Mouse (Mus musculus): ENCODE data around the gene Cntnap1. TPM values are rescaled to one million over a fixed set of nuclear protein-coding genes. Genes with fewer than 3 reads are reported as not detected.

Cntnap1 gene
- total RNA-seq, 2 experiments from 2014 or later, result 1.2 to 1.6 TPM

DNA sequence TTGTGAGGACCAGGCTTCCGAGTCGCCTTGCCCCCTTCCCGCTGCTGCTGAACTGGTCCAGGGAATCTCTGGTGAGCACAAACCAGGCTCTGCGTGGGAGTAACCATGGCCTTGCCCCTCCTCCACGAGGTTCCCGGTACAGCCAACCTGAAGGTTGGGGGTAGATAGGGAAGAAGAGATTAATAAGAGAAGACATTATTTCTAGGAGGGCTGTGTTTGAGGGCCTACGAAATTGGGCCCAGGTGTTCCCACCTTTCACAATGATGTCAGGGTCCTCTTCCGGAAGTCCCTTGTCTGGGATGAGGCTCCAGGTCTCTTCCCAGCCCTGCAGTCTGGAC lies 2.4 kb upstream of the Cntnap1 start:
- no peak for DNase-seq
- no peak for TF ChIP-seq CTCF (IDR thresholded peaks at IDR 0.05)
- peak overlapping the region; percentile 99 for H3K27ac ChIP-seq
- peak overlapping the region; percentile 89 for H3K4me3 ChIP-seq
- intact Hi-C loops (cut with DNase I), result loop anchor here (2.0 kb wide), 1 partner anchor 37 kb away; no protein-coding TSS in a partner anchor

DNA sequence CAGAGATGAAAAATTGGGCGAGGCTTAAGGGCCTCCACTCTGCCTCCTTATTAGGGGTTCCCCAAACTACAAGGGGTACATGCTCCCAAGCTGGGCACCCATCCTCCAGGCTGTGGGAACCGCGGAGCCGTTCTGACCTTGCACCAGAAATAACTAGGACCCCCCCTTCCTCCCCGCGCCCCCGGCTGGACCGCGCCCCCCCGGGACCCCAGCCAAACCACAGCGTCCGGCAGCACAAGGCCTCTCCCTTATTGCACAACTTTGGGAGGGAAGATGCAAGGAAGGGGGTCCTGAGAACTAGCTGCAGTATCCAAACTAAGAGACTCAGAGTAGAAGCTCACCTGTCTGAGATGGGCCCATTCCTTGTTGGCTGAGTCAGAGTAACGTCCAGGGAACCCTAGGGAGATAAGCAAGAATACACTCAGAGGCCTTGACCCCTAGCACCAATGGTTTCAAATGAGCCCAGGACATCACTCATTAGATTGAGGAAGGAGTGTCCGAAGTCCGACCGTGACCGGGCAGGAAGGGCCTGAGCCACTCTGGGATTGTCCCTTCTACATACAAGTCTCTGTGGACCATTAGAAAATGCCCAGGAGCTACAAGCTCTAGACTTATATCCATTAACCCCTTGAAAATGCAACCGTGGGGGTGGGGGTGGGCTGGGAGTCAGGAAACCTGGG lies 1.9 kb upstream of the Cntnap1 start:
- TF ChIP-seq CTCF (IDR thresholded peaks at IDR 0.05), result no peak
- intact Hi-C loops (cut with DNase I), result loop anchor here (2.0 kb wide), 1 partner anchor 38 kb away; no protein-coding TSS in a partner anchor
- H3K27ac ChIP-seq, result peak overlapping the region; percentile 99
- H3K4me3 ChIP-seq, result peak overlapping the region; percentile 89
- DNase-seq, result peak; percentile 79

- TF ChIP-seq CTCF (IDR thresholded peaks at IDR 0.05), result no peak
- Histone ChIP-seq H3K4me3 (peak overlapping the region; percentile 89), H3K27ac (peak overlapping the region; percentile 99)
- intact Hi-C loops (cut with DNase I), result loop anchor here (2.0 to 5.0 kb wide), 2 partner anchors 39 to 187 kb away; no protein-coding TSS in a partner anchor
- DNase-seq, result peak; percentile 82
Observed at GRCm38 (mm10) chr11:101169301-101170107, 819 bp upstream of the Cntnap1 start.

GRCm38 (mm10) chr11:101170811-101171610 lies 688 bp downstream of the Cntnap1 start, which contains the start of gene Plekhh3:
Plekhh3 (minus strand) TSS chr11:101171351.
- peak; percentile 23 for TF ChIP-seq CTCF (IDR thresholded peaks at IDR 0.05)
- peak within 1 kb of the TSS; percentile 99 for H3K27ac ChIP-seq
- DNase-seq, result peak; percentile 97
- intact Hi-C loops (cut with DNase I), result loop anchor here (5.0 kb wide), 1 partner anchor 189 kb away; no protein-coding TSS in a partner anchor
- peak within 1 kb of the TSS; percentile 89 for H3K4me3 ChIP-seq

- intact Hi-C loops (cut with DNase I), result loop anchor here (2.0 to 5.0 kb wide), 2 partner anchors 53 to 190 kb away; partner anchors contain the start of genes Retreg3 and Tubg1
- no peak for TF ChIP-seq CTCF (IDR thresholded peaks at IDR 0.05)
Observed at GRCm38 (mm10) chr11:101171721-101172433, 1.6 kb downstream of the Cntnap1 start.

GRCm38 (mm10) chr11:101172434-101172815 lies 2.1 kb downstream of the Cntnap1 start:
- peak overlapping the region; percentile 93 for H3K27ac ChIP-seq
- TF ChIP-seq CTCF (IDR thresholded peaks at IDR 0.05), result no peak
- no peak for DNase-seq
- H3K4me3 ChIP-seq, result peak overlapping the region; percentile 89
- intact Hi-C loops (cut with DNase I), result loop anchor here (2.0 to 5.0 kb wide), 2 partner anchors 54 to 190 kb away; partner anchors contain the start of genes Retreg3 and Tubg1

More at GRCm38 (mm10) chr11:101171721-101172433, 1.6 kb downstream of the Cntnap1 start:
- Histone ChIP-seq H3K4me3 (peak overlapping the region; percentile 89), H3K27ac (peak overlapping the region; percentile 93)
- DNase-seq, result peak; percentile 79

DNA sequence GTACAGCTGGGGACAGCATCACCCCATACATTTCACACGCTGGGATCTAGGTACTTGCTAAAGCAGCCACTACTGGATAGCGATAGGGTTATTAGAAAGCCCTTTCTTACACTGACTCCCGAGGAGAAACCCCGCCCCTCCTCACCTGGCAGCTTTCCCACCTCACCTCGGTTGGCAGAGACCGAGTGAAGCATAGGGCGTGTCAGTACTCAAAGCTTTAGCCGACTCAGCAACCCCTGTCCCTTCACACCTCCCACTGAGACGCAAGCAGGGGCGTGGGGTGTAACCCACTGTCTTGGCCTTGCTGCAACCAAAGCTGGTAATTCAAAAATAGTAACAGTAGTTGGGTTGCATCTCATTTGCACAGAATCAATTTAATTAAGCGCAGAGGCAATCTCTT lies 2.8 kb downstream of the Cntnap1 start:
- no peak for TF ChIP-seq CTCF (IDR thresholded peaks at IDR 0.05)
- peak; percentile 66 for DNase-seq
- Histone ChIP-seq H3K4me3 (peak overlapping the region; percentile 71), H3K27ac (peak overlapping the region; percentile 93)
- intact Hi-C loops (cut with DNase I), result loop anchor here (1.0 to 5.0 kb wide), 3 partner anchors 54 to 191 kb away; partner anchors contain the start of genes Psmc3ip, Retreg3 and Tubg1

GRCm38 (mm10) chr11:101173631-101174388 lies 3.5 kb downstream of the Cntnap1 start:
- Histone ChIP-seq H3K27ac (peak overlapping the region; percentile 93), H3K4me3 (peak overlapping the region; percentile 71)
- TF ChIP-seq CTCF (IDR thresholded peaks at IDR 0.05), result peak; percentile 98
- DNase-seq, result peak; percentile 88
- intact Hi-C loops (cut with DNase I), result loop anchor here (1.0 to 5.0 kb wide), 3 partner anchors 55 to 192 kb away; partner anchors contain the start of genes Psmc3ip, Retreg3 and Tubg1

DNA sequence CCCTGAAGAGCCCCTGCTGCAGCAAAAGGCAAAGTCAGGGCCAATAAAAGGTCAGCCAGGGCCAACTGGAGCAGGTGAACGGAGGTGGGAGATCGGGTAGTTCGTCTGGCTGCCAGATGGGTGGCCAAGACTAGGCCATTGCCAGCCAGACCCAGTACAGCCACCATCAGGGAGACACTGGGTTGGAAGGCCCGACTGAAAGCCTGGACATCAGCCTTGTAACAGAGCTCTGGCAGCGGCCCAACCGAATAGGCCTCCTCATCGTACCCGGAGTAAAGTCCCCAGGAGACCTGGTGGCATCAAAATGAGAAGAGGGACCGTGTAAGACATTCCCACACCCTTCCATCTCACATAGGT lies 4.0 kb downstream of the Cntnap1 start:
- DNase-seq, result peak; percentile 64
- Histone ChIP-seq H3K4me3 (peak overlapping the region; percentile 71), H3K27ac (peak overlapping the region; percentile 93)
- TF ChIP-seq CTCF (IDR thresholded peaks at IDR 0.05), result no peak
- intact Hi-C loops (cut with DNase I), result loop anchor here (5.0 kb wide), 1 partner anchor 192 kb away; no protein-coding TSS in a partner anchor

GRCm38 (mm10) chr11:101174851-101175628 lies 4.7 kb downstream of the Cntnap1 start, which contains the start of gene Ccr10:
Ccr10 (minus strand) TSS chr11:101175443.
- Histone ChIP-seq H3K27ac (peak within 1 kb of the TSS; percentile 93), H3K4me3 (peak within 1 kb of the TSS; percentile 71)
- intact Hi-C loops (cut with DNase I), result loop anchor here (5.0 kb wide), 3 partner anchors 93 to 283 kb away; partner anchors contain the start of gene Coasy
- TF ChIP-seq CTCF (IDR thresholded peaks at IDR 0.05), result peak; percentile 64
- DNase-seq, result no peak

Data from gastrocnemius, adult 2 months (tissue).